8 mouse cellular contexts compared by ENCODE assay signal in the genomic region with DNA sequence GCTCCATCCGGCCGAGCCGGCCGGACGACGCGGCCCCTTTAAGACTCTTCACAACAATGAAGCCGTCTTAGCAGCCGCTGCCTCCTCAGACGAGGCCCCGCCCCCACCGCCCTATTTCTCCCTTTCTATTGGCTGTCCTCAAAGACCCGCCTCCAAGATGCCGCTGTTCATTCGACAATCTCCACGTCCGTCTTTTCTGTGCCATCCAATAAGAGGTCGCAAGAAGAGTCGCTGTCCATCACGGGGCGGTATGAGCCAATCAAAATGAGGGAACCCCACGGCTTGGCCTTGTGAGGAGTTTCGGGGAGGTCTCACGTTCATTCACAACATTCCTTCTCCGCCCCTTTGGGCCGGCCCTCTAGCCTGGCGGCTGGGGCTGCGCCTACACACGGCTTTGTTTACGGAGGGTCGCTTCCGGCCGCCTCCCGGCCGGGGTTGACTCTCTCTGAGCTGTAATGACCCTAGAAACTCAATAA. TPM values are rescaled to one million over a fixed set of nuclear protein-coding genes. Genes with fewer than 3 reads are reported as not detected.
A peak's percentile ranks its signal among the peaks of the same experiment; 100 is the strongest.
DNase-seq lines count a peak whose midpoint lies in the region; ATAC-seq lines count a peak whose summit lies in the region.

A gene (minus strand): TSS at position 58 of the 476 bp plus-strand sequence.

- 0% methylated on average over 35 of the region's 35 CpGs for whole genome bisulfite sequencing in hindbrain, embryonic 16.5 days
- WGBS in macrophage (ENCODE audit: missing documents), result under 1% methylated on average over 35 of the region's 35 CpGs

- ATAC-seq in hindbrain, embryonic 16.5 days, result peak; percentile 99

- peaks cover 3% of the 10 kb centered on the region for H3K36me3 ChIP-seq in hindbrain, embryonic 16.5 days (ENCODE audit: control insufficient read depth, insufficient read depth, low read length)
- H3K36me3 ChIP-seq in macrophage (ENCODE audit: inconsistent target), result no peaks in the 10 kb centered on the region

- DNase-seq in WW6 (ENCODE audit: low read depth, low spot score), result peak; percentile 99
- peak; percentile 97 to 100 for DNase-seq in cerebellum, postnatal 4 days (ENCODE audit: low spot score in 2 of 2)
- peak; percentile 99 for DNase-seq in gastrocnemius, adult 18-20 months (ENCODE audit: low spot score)
- DNase-seq in left cerebral cortex, adult 18-20 months (ENCODE audit: low spot score in 2 of 2), result peak; percentile 96 to 98
- DNase-seq in right cerebral cortex, adult 18-20 months, result peak; percentile 99
- DNase-seq in urinary bladder, postnatal 10 days (ENCODE audit: low spot score), result peak; percentile 82

- no peaks in the 10 kb centered on the region for H3K9me3 ChIP-seq in hindbrain, embryonic 16.5 days (ENCODE audit: control insufficient read depth, low read length)

- peak within 1 kb of the TSS; percentile 97 for H3K9ac ChIP-seq in hindbrain, embryonic 16.5 days (ENCODE audit: low read depth, low read length)

- H3K4me3 ChIP-seq in hindbrain, embryonic 16.5 days (ENCODE audit: low read length), result peak within 1 kb of the TSS; percentile 88
- H3K4me3 ChIP-seq in macrophage (ENCODE audit: inconsistent target), result peak within 1 kb of the TSS; percentile 84

- peaks cover 13% of the 10 kb centered on the region; the same call in 1 of the 2 replicates for H3K79me2 ChIP-seq in macrophage (ENCODE audit: inconsistent target)

- H3K4me2 ChIP-seq in hindbrain, embryonic 16.5 days (ENCODE audit: low read length), result peak within 1 kb of the TSS; percentile 92

- peak within 1 kb of the TSS; percentile 84 for H3K27ac ChIP-seq in hindbrain, embryonic 16.5 days (ENCODE audit: low read depth, low read length)
- peak within 1 kb of the TSS; percentile 87 for H3K27ac ChIP-seq in macrophage

- H3K27me3 ChIP-seq in hindbrain, embryonic 16.5 days (replicated peaks; ENCODE audit: control insufficient read depth, insufficient read depth, low read length), result no peaks in the 10 kb centered on the region

- H3K4me1 ChIP-seq in hindbrain, embryonic 16.5 days (ENCODE audit: control insufficient read depth, insufficient read depth, low read depth, low read length), result peaks cover 15% of the 10 kb centered on the region

RNA-seq across cellular contexts. Expression of the gene that starts here (rescaled TPM):
- 1 to 10 TPM; 6.6 to 7.2 TPM for total RNA-seq in gastrocnemius, adult 18-20 months (2021)
- polyA plus RNA-seq in hindbrain, embryonic 16.5 days (2015; fragmentation: Nextera tagmentation; extraction: Ambion mirVana), result 16.2 and 22.2 TPM in 2 replicates
- total RNA-seq in left cerebral cortex, adult 18-20 months (2021), result 10 to 100 TPM; 16.8 to 19.1 TPM
- 100 to 1,000 TPM in 10 of 26 experiments, 10 to 100 TPM in 16; 14.9 to 367 (median 57.3) TPM for total RNA-seq in macrophage (2018; cell fraction: chromatin; rRNA removed)
- 100 to 1,000 TPM in 3 of 26 experiments, 10 to 100 TPM in 15, 1 to 10 TPM in 8; 8.4 to 139 (median 12.8) TPM for total RNA-seq in macrophage (2018; cell fraction: cytosol; rRNA removed)
- total RNA-seq in macrophage (2018; cell fraction: nucleus; rRNA removed), result 100 to 1,000 TPM in 9 of 26 experiments, 10 to 100 TPM in 17; 10.4 to 250 (median 62.3) TPM
- 5.1 to 8.7 TPM (median 7.9 TPM) in 3 replicates for polyA plus RNA-seq in macrophage (2018)

Comparison
In these comparisons a context has a peak if more than half of its experiments do, and no peak if none do; other contexts are left out.
1. Peak in every context shown above with its lines: DNase-seq, ATAC-seq, H3K4me3 ChIP-seq and H3K27ac ChIP-seq.